Mouse (Mus musculus) CD4-positive, CD25-positive, alpha-beta regulatory T cell, adult 2 months (primary cell): ENCODE data around the gene Vapb.

Experiments
- DNase-seq: peaks from one replicate; pipeline ENCODE4 v3.0.0-alpha.2; 2012; ENCODE audit warnings: low read depth, low spot score

Vapb gene

GRCm38 (mm10) chr2:173832828-173833492 lies 95.6 kb downstream of the Vapb start:
- no peak for DNase-seq
